Mouse (Mus musculus) kidney, embryonic 14.5 days (tissue): Measurements from ENCODE around the gene Frs3. TPM values are rescaled to one million over a fixed set of nuclear protein-coding genes. Genes with fewer than 3 reads are reported as not detected.
A peak's percentile ranks its signal among the peaks of the same experiment; 100 is the strongest.

Source experiments
- ATAC-seq: fragments of 200-750 bp; cut with Nextera tagmentation; 2 replicates; pipeline ENCODE4 v1.8.0; 2017; ENCODE audit warnings: moderate number of reproducible peaks, mild to moderate bottlenecking, moderate TSS enrichment, moderate library complexity; ENCODE audit not compliant: low FRiP score, low TSS enrichment
- H3K27ac ChIP-seq: fragments of 300-500 bp; sonication (generic); 2 replicates; pipeline ENCODE4 v1.5.1; 2014; ENCODE audit warnings: low read depth, mild to moderate bottlenecking, low read length, moderate library complexity, mixed read lengths
- H3K27me3 ChIP-seq: fragments of 300-500 bp; sonication (generic); 2 replicates; pipeline ENCODE4 v1.6.1; 2014; ENCODE audit warnings: mild to moderate bottlenecking, low read length; ENCODE audit not compliant: control insufficient read depth, insufficient read depth
- H3K36me3 ChIP-seq: fragments of 300-500 bp; sonication (generic); 2 replicates; pipeline ENCODE4 v1.6.1; 2014; ENCODE audit warnings: low read length, mixed read lengths; ENCODE audit not compliant: control insufficient read depth, insufficient read depth
- H3K4me1 ChIP-seq: fragments of 300-500 bp; sonication (generic); 2 replicates; pipeline ENCODE4 v1.6.1; 2014; ENCODE audit warnings: low read length, mixed read lengths; ENCODE audit not compliant: control insufficient read depth, insufficient read depth
- H3K4me2 ChIP-seq: fragments of 300-500 bp; sonication (generic); replicated peaks from 2 replicates; pipeline ENCODE4 v1.6.1; 2014; ENCODE audit warnings: low read depth, mild to moderate bottlenecking, low read length
- H3K4me3 ChIP-seq: fragments of 300-500 bp; sonication (generic); 2 replicates; pipeline ENCODE4 v1.5.1; 2014; ENCODE audit warnings: mild to moderate bottlenecking, low read length
- H3K9ac ChIP-seq: fragments of 300-500 bp; sonication (generic); 2 replicates; pipeline ENCODE4 v1.6.1; 2014; ENCODE audit warnings: low read depth, mild to moderate bottlenecking, low read length, moderate library complexity
- H3K9me3 ChIP-seq: fragments of 300-500 bp; sonication (generic); 2 replicates; pipeline ENCODE4 v1.6.1; 2016; ENCODE audit warnings: low read length; ENCODE audit not compliant: control insufficient read depth
- WGBS: fragments of 180-500 bp; shearing (Covaris S2); extraction: QIAGEN DNeasy Blood & Tissue Kit; methylation state at CpG from one replicate; pipeline ENCODE4 v1.1.7; 2014; 5-methylcytosine and 5-hydroxymethylcytosine counted together
- polyA plus RNA-seq: library from polyadenylated mRNA; unstranded; fragments of >200 nt; fragmentation: Nextera tagmentation; extraction: Ambion mirVana; gene quantifications from 2 replicates; pipeline ENCODE4 v1.2.1, GENCODE M21; 2014

Frs3 gene
- polyA plus RNA-seq, 1 experiment from 2014 or later, result 2.9 TPM

GRCm38 (mm10) chr17:47744746-47745368, 56.0 kb downstream of the Frs3 start:
- Histone ChIP-seq H3K36me3 (no peaks in the 10 kb centered on the region), H3K9ac (no peak overlapping the region), H3K27me3 (no peaks in the 10 kb centered on the region), H3K4me2 (no peak overlapping the region), H3K27ac (no peak overlapping the region), H3K9me3 (no peaks in the 10 kb centered on the region; the same call in 1 of the 2 replicates), H3K4me1 (no peaks in the 10 kb centered on the region), H3K4me3 (no peak overlapping the region)
- WGBS, result 87% methylated on average over 10 of the region's 10 CpGs
- no peak for ATAC-seq

GRCm38 (mm10) chr17:47748791-47749553, 60.1 kb downstream of the Frs3 start:
- no peak overlapping the region for H3K27ac ChIP-seq
- no peak overlapping the region for H3K4me3 ChIP-seq
- H3K36me3 ChIP-seq, result no peaks in the 10 kb centered on the region
- H3K4me1 ChIP-seq, result no peaks in the 10 kb centered on the region
- H3K27me3 ChIP-seq, result no peaks in the 10 kb centered on the region
- ATAC-seq, result peak; percentile 55; the same call in 1 of the 2 replicates
- H3K4me2 ChIP-seq, result no peak overlapping the region
- H3K9me3 ChIP-seq, result no peaks in the 10 kb centered on the region; the same call in 1 of the 2 replicates
- no peak overlapping the region for H3K9ac ChIP-seq
- WGBS, result 57% methylated on average over 14 of the region's 14 CpGs

- no peak for ATAC-seq
- H3K4me2 ChIP-seq, result no peak overlapping the region
- H3K9me3 ChIP-seq, result no peaks in the 10 kb centered on the region; the same call in 1 of the 2 replicates
- no peak overlapping the region for H3K9ac ChIP-seq
- H3K27ac ChIP-seq, result no peak overlapping the region
- H3K4me1 ChIP-seq, result no peaks in the 10 kb centered on the region
- H3K4me3 ChIP-seq, result no peak overlapping the region
- 88% methylated on average over 3 of the region's 3 CpGs for WGBS
- H3K36me3 ChIP-seq, result no peaks in the 10 kb centered on the region
- H3K27me3 ChIP-seq, result no peaks in the 10 kb centered on the region
Measured at GRCm38 (mm10) chr17:47749626-47750025, 60.8 kb downstream of the Frs3 start.

- Histone ChIP-seq H3K4me1 (no peaks in the 10 kb centered on the region), H3K9me3 (no peaks in the 10 kb centered on the region; the same call in 1 of the 2 replicates), H3K4me2 (no peak overlapping the region), H3K27ac (no peak overlapping the region), H3K27me3 (no peaks in the 10 kb centered on the region), H3K4me3 (no peak overlapping the region), H3K9ac (no peak overlapping the region), H3K36me3 (no peaks in the 10 kb centered on the region)
- 57% methylated on average over 6 of the region's 6 CpGs for WGBS
- no peak for ATAC-seq
Measured at GRCm38 (mm10) chr17:47750101-47750500, 61.3 kb downstream of the Frs3 start.

- H3K27me3 ChIP-seq, result no peaks in the 10 kb centered on the region
- no peak overlapping the region for H3K9ac ChIP-seq
- no peak overlapping the region for H3K4me3 ChIP-seq
- no peaks in the 10 kb centered on the region for H3K36me3 ChIP-seq
- no peak overlapping the region for H3K27ac ChIP-seq
- H3K9me3 ChIP-seq, result no peaks in the 10 kb centered on the region
- ATAC-seq, result no peak
- WGBS, result 73% methylated on average over 5 of the region's 5 CpGs
- no peak overlapping the region for H3K4me2 ChIP-seq
- 0 out of 2 replicates have a peak, but pooled peaks cover 3% of the 10 kb centered on the region for H3K4me1 ChIP-seq
Measured at GRCm38 (mm10) chr17:47751811-47752210, 63.0 kb downstream of the Frs3 start.

- Histone ChIP-seq H3K9me3 (no peaks in the 10 kb centered on the region), H3K9ac (no peak overlapping the region), H3K4me3 (no peak overlapping the region), H3K36me3 (no peaks in the 10 kb centered on the region), H3K27me3 (no peaks in the 10 kb centered on the region), H3K4me1 (0 out of 2 replicates have a peak, but pooled peaks cover 3% of the 10 kb centered on the region), H3K4me2 (no peak overlapping the region), H3K27ac (no peak overlapping the region)
- WGBS, result 91% methylated on average over 8 of the region's 8 CpGs
- ATAC-seq, result no peak
Measured at GRCm38 (mm10) chr17:47753130-47753775, 64.4 kb downstream of the Frs3 start.

Other genes starting within 250 kb of the Frs3 start
- gene Taf8, start 186.7 kb upstream of the Frs3 start, polyA plus RNA-seq, result 24.9 and 28.9 TPM in 2 replicates
- 257 and 276 TPM in 2 replicates for gene Ccnd3, start 184.0 kb upstream of the Frs3 start, polyA plus RNA-seq
- 19.5 and 24.4 TPM in 2 replicates for gene Bysl, start 77.5 kb upstream of the Frs3 start, polyA plus RNA-seq
- gene Med20, start 77.4 kb upstream of the Frs3 start, polyA plus RNA-seq, result 39.1 and 48.0 TPM in 2 replicates
- 1.6 and 4.2 TPM in 2 replicates for gene Gm20517, start 77.4 kb upstream of the Frs3 start, polyA plus RNA-seq
- gene Usp49, start 58.3 kb upstream of the Frs3 start, polyA plus RNA-seq, result 6.6 and 8.1 TPM in 2 replicates
- 415 and 493 TPM in 2 replicates for gene Tomm6, start 644 bp upstream of the Frs3 start, polyA plus RNA-seq
- 0.55 and 1.2 TPM in 2 replicates for gene Gm21981, start 5.4 kb downstream of the Frs3 start, polyA plus RNA-seq
- 0.99 and 1.3 TPM in 2 replicates for gene Prickle4, start 5.7 kb downstream of the Frs3 start, polyA plus RNA-seq
- not detected in 2 replicates for gene Pgc, start 37.8 kb downstream of the Frs3 start, polyA plus RNA-seq
- gene Tfeb, start 48.0 kb downstream of the Frs3 start, polyA plus RNA-seq, result 11.7 and 12.0 TPM in 2 replicates
- 15.7 and 26.1 TPM in 2 replicates for gene Mdfi, start 145.7 kb downstream of the Frs3 start, polyA plus RNA-seq
- gene Foxp4, start 235.6 kb downstream of the Frs3 start, polyA plus RNA-seq, result 23.9 and 25.4 TPM in 2 replicates